Mouse (Mus musculus): Measurements from ENCODE around the gene Xxylt1.

DNA sequence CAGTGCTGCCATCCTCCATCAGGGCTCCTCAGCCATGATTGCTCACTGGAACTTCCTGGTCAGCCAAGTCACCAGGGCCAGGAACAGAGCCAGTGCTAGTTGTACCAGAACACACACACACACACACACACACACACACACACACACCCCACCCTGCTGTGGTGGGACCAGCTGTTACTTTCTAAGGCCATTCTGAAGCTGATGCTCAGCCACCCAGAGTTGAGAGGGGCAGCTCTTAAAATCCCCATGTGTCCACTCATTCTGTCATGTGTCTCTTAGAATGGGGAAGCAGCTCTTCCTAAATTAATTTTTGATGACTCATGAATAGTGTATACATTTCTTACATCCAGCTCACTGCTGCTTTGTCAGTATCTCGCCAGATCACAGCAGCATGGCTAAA is 158.7 kb downstream of the Xxylt1 start:
- TF ChIP-seq EP300 (IDR thresholded peaks at IDR 0.05) (no peak), CTCF (IDR thresholded peaks at IDR 0.05) (no peak)

Data from lung, postnatal 0 days (tissue).